Mouse (Mus musculus) lung, postnatal 0 days (tissue): Measurements from ENCODE around the gene Gm20388.

Source experiments
- CTCF ChIP-seq: IDR thresholded peaks from 2 replicates; pipeline ENCODE4 v1.5.1; 2016; ENCODE audit warnings: antibody characterized with exemption, mild to moderate bottlenecking
- EP300 ChIP-seq: IDR thresholded peaks from 2 replicates; pipeline ENCODE4 v1.6.1; 2016; ENCODE audit warnings: antibody characterized with exemption, mild to moderate bottlenecking, control low read depth

GRCm38 (mm10) chr8:120747286-120747685 lies 836.6 kb downstream of the Gm20388 start:
- no peak for TF ChIP-seq CTCF
- TF ChIP-seq EP300: no peak
